ENCODE assay signal across 13 mouse cellular contexts in genomic region chr11:68665331-68665730, GRCm38 (mm10). TPM values are rescaled to one million over a fixed set of nuclear protein-coding genes. Genes with fewer than 3 reads are reported as not detected.
DNase-seq lines count a peak whose midpoint lies in the region; ATAC-seq and TF ChIP-seq lines count a peak whose summit lies in the region.
"Had no signal": no experiment of that assay in that cellular context is flagged by ENCODE, and none has a peak within 500 bp of the region (broad histone marks: within the 10 kb centered on the region; RNA-seq: fewer than 3 reads in every experiment).

No protein-coding gene starts in this region.

- H3K79me2 ChIP-seq in myocyte (ENCODE audit: control insufficient read depth, insufficient read depth) = no peaks in the 10 kb centered on the region

- no peak for TF ChIP-seq CTCF in stomach, postnatal 0 days (IDR thresholded peaks at IDR 0.05; ENCODE audit: low read depth)

- H3K4me1 ChIP-seq in stomach, embryonic 14.5 days (ENCODE audit: control insufficient read depth, insufficient read depth, low read length) = peaks cover 14% of the 10 kb centered on the region; the same call in 1 of the 2 replicates
- H3K4me1 ChIP-seq in stomach, postnatal 0 days (replicated peaks; ENCODE audit: control insufficient read depth, insufficient read depth) = no peaks in the 10 kb centered on the region
- peaks cover 5% of the 10 kb centered on the region; the same call in 1 of the 2 replicates for H3K4me1 ChIP-seq in heart, embryonic 15.5 days (replicated peaks)
- no peaks in the 10 kb centered on the region for H3K4me1 ChIP-seq in forebrain, embryonic 16.5 days (replicated peaks; ENCODE audit: control insufficient read depth, insufficient read depth, low read length)
- H3K4me1 ChIP-seq: forebrain, embryonic 10.5 days had no signal

- DNase-seq in heart, adult 11 months = peak; percentile 92
- no peak for DNase-seq in heart, postnatal 25 days (ENCODE audit: low spot score)
- no peak for DNase-seq in stomach, postnatal 0 days (ENCODE audit: low spot score)
- no peak for DNase-seq in adrenal gland, postnatal 14 days
- DNase-seq: cerebellum, adult 8-10 months; kidney, adult 2 months; liver; thymus, postnatal 36 days had no signal

- H3K27ac ChIP-seq in stomach, embryonic 14.5 days (ENCODE audit: low read length) = peak overlapping the region; percentile 58; the same call in 1 of the 2 replicates
- no peak overlapping the region for H3K27ac ChIP-seq in stomach, postnatal 0 days (replicated peaks)
- peak overlapping the region; percentile 61 for H3K27ac ChIP-seq in heart, embryonic 15.5 days
- no peak overlapping the region for H3K27ac ChIP-seq in forebrain, embryonic 16.5 days (ENCODE audit: low read length)
- H3K27ac ChIP-seq: forebrain, embryonic 10.5 days had no signal

- H3K9ac ChIP-seq in stomach, embryonic 14.5 days (replicated peaks; ENCODE audit: low read depth, low read length) = no peak overlapping the region
- no peak overlapping the region for H3K9ac ChIP-seq in stomach, postnatal 0 days (ENCODE audit: low read length)
- H3K9ac ChIP-seq in heart, embryonic 15.5 days = no peak overlapping the region
- H3K9ac ChIP-seq in forebrain, embryonic 16.5 days (replicated peaks; ENCODE audit: low read depth, low read length) = no peak overlapping the region

- ATAC-seq in stomach, embryonic 14.5 days (ENCODE audit: insufficient number of reproducible peaks, insufficient read depth, low FRiP score, low read depth) = no peak
- ATAC-seq in stomach, postnatal 0 days (ENCODE audit: low FRiP score, low TSS enrichment) = no peak
- no peak; the same call in 1 of the 2 replicates for ATAC-seq in heart, embryonic 15.5 days (replicated peaks; ENCODE audit: insufficient number of reproducible peaks, insufficient read depth, low FRiP score, low read depth)
- ATAC-seq in forebrain, embryonic 16.5 days = no peak

- no peaks in the 10 kb centered on the region for H3K36me3 ChIP-seq in stomach, embryonic 14.5 days (ENCODE audit: control insufficient read depth, insufficient read depth, low read length)
- H3K36me3 ChIP-seq in stomach, postnatal 0 days (ENCODE audit: control insufficient read depth, insufficient read depth, low read length) = no peaks in the 10 kb centered on the region
- no peaks in the 10 kb centered on the region for H3K36me3 ChIP-seq in heart, embryonic 15.5 days
- no peaks in the 10 kb centered on the region for H3K36me3 ChIP-seq in myocyte (ENCODE audit: control insufficient read depth, insufficient read depth)
- no peaks in the 10 kb centered on the region for H3K36me3 ChIP-seq in forebrain, embryonic 16.5 days (ENCODE audit: control insufficient read depth, insufficient read depth)
- H3K36me3 ChIP-seq: forebrain, embryonic 10.5 days had no signal

- no peak overlapping the region for H3ac ChIP-seq in myocyte (ENCODE audit: control insufficient read depth, insufficient read length)

- TF ChIP-seq POLR2A in myocyte (IDR thresholded peaks at IDR 0.05; ENCODE audit: insufficient read length, low read depth) = no peak

- H3K4me3 ChIP-seq in stomach, embryonic 14.5 days (ENCODE audit: low read depth, low read length) = no peak overlapping the region
- H3K4me3 ChIP-seq in stomach, postnatal 0 days (ENCODE audit: low read depth, low read length) = no peak overlapping the region
- no peak overlapping the region for H3K4me3 ChIP-seq in heart, embryonic 15.5 days
- no peak overlapping the region for H3K4me3 ChIP-seq in myocyte
- H3K4me3 ChIP-seq in forebrain, embryonic 16.5 days (replicated peaks; ENCODE audit: low read length) = no peak overlapping the region
- H3K4me3 ChIP-seq: forebrain, embryonic 10.5 days had no signal

- 63% methylated on average over 2 of the region's 2 CpGs for WGBS in stomach, embryonic 14.5 days
- WGBS in stomach, postnatal 0 days = 30% methylated on average over 2 of the region's 2 CpGs
- WGBS in heart, embryonic 15.5 days = 45% methylated on average over 2 of the region's 2 CpGs
- 84% methylated on average over 2 of the region's 2 CpGs for WGBS in forebrain, embryonic 16.5 days

- no peak overlapping the region for H3K4me2 ChIP-seq in stomach, embryonic 14.5 days (replicated peaks; ENCODE audit: low read depth, low read length)
- no peak overlapping the region for H3K4me2 ChIP-seq in stomach, postnatal 0 days (replicated peaks; ENCODE audit: low read depth)
- no peak overlapping the region for H3K4me2 ChIP-seq in heart, embryonic 15.5 days
- H3K4me2 ChIP-seq in myocyte (ENCODE audit: low read depth) = peak overlapping the region; percentile 26
- H3K4me2 ChIP-seq in forebrain, embryonic 16.5 days (ENCODE audit: low read length) = no peak overlapping the region

- intact Hi-C loops in heart, postnatal 25 days (cut with DNase I) = no loop called here

- H3K27me3 ChIP-seq in stomach, embryonic 14.5 days (ENCODE audit: control insufficient read depth, insufficient read depth, low read length) = no peaks in the 10 kb centered on the region
- H3K27me3 ChIP-seq in stomach, postnatal 0 days (ENCODE audit: control insufficient read depth, insufficient read depth, low read length) = no peaks in the 10 kb centered on the region
- no peaks in the 10 kb centered on the region for H3K27me3 ChIP-seq in heart, embryonic 15.5 days
- no peaks in the 10 kb centered on the region for H3K27me3 ChIP-seq in myocyte (ENCODE audit: control insufficient read depth, insufficient read depth, insufficient read length)
- no peaks in the 10 kb centered on the region for H3K27me3 ChIP-seq in forebrain, embryonic 16.5 days (replicated peaks; ENCODE audit: control insufficient read depth, insufficient read depth, low read length)

- no peak for TF ChIP-seq EP300 in stomach, postnatal 0 days (optimal IDR thresholded peaks at IDR 0.05)

- H3K9me3 ChIP-seq in stomach, embryonic 14.5 days (ENCODE audit: control insufficient read depth, low read depth, low read length) = peaks cover 3% of the 10 kb centered on the region; the same call in 1 of the 2 replicates
- H3K9me3 ChIP-seq in stomach, postnatal 0 days (ENCODE audit: control insufficient read depth, low read length) = no peaks in the 10 kb centered on the region
- H3K9me3 ChIP-seq in heart, embryonic 15.5 days (replicated peaks) = no peaks in the 10 kb centered on the region
- no peaks in the 10 kb centered on the region for H3K9me3 ChIP-seq in forebrain, embryonic 16.5 days (ENCODE audit: control insufficient read depth, low read length)

TF ChIP-seq in myocyte, 11 proteins besides CTCF, POLR2A, EP300 and RAD21:
- TF ChIP-seq USF1 (IDR thresholded peaks at IDR 0.05; ENCODE audit: low read depth) = no peak
- TF ChIP-seq MYOD1 (IDR thresholded peaks at IDR 0.05; ENCODE audit: control insufficient read depth in 1 of 3, insufficient read length in 2 of 3, low read depth in 2 of 3) = peak in 1 of 3 experiments; percentile 37

RNA-seq across cellular contexts. Expression of gene Myh10, which starts 26.0 kb away (rescaled TPM):
- 10 to 100 TPM; 30.4 to 32.0 TPM for total RNA-seq in heart, postnatal 25 days (2021)
- polyA plus RNA-seq in stomach, embryonic 14.5 days (2014; fragmentation: Nextera tagmentation; extraction: Ambion mirVana) = 114 and 118 TPM in 2 replicates
- 20.0 and 20.5 TPM in 2 replicates for polyA plus RNA-seq in stomach, postnatal 0 days (2015; fragmentation: Nextera tagmentation; extraction: Ambion mirVana)
- polyA plus RNA-seq in heart, embryonic 15.5 days (2015; fragmentation: Nextera tagmentation; extraction: Ambion mirVana) = 90.9 and 110 TPM in 2 replicates
- 20.9 TPM for polyA plus RNA-seq in myocyte (2012; fragmentation: generic; extraction: Trizol)
- 34.4 and 36.0 TPM in 2 replicates for total RNA-seq in adrenal gland, postnatal 14 days (2021)
- 136 and 141 TPM in 2 replicates for polyA plus RNA-seq in forebrain, embryonic 16.5 days (2015; fragmentation: Nextera tagmentation; extraction: Ambion mirVana)

Comparison
In these comparisons a context has a peak if more than half of its experiments do, and no peak if none do; other contexts are left out.
1. H3K27ac ChIP-seq: peak in stomach, embryonic 14.5 days (single experiment) and heart, embryonic 15.5 days (single experiment); none in stomach, postnatal 0 days (single experiment) and forebrain, embryonic 16.5 days (single experiment).